Mouse (Mus musculus) lung, postnatal 0 days (tissue): ENCODE results near the gene Vmp1.

Experiments
- CTCF ChIP-seq: IDR thresholded peaks from 2 replicates; pipeline ENCODE4 v1.5.1; 2016; ENCODE audit warnings: antibody characterized with exemption, mild to moderate bottlenecking
- EP300 ChIP-seq: IDR thresholded peaks from 2 replicates; pipeline ENCODE4 v1.6.1; 2016; ENCODE audit warnings: antibody characterized with exemption, mild to moderate bottlenecking, control low read depth

GRCm38 (mm10) chr11:86611991-86612390, 71.6 kb downstream of the Vmp1 start:
- TF ChIP-seq CTCF (no peak), EP300 (no peak)
